Mouse (Mus musculus): ENCODE measurements at regions not wholly inside any gene's neighbourhood (a gene's known extent, or its start where the extent isn't known, plus 50 kb on each side); places are given as distances from the start of the nearest gene placed in this dataset.

DNA sequence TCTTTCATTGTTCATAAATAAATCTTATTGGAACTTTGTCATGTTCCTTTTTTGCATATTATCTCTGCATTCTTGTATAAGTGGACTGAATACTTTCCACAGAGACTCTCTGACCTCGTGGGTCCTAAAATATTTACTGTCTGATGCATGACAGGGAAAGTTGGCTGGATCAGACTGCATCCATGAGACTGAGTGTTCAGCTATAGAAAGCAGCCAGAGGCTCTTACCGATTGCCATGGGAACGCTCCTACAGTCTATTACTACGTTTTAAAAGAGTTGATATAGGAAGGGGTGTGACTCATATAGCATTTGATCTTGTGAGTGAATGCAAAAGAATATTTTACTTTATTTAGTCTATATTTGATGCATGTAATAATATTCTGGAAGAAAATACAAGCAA, 77.6 kb upstream of the Lgalsl start:
- ATAC-seq (ENCODE audit: borderline replicate concordance, extremely low read depth, low FRiP score, low TSS enrichment): no peak
- 0 out of 2 replicates have a peak, but pooled peaks cover 2% of the 10 kb centered on the region for H3K4me1 ChIP-seq
- H3K4me2 ChIP-seq: no peak overlapping the region
- no peaks in the 10 kb centered on the region for H3K9me3 ChIP-seq
- H3K36me3 ChIP-seq: no peaks in the 10 kb centered on the region
- no peak overlapping the region for H3K4me3 ChIP-seq
- no peaks in the 10 kb centered on the region for H3K27me3 ChIP-seq
- H3K9ac ChIP-seq: no peak overlapping the region
- H3K27ac ChIP-seq: no peak overlapping the region
- 54% methylated on average over 4 of the region's 4 CpGs for WGBS

DNA sequence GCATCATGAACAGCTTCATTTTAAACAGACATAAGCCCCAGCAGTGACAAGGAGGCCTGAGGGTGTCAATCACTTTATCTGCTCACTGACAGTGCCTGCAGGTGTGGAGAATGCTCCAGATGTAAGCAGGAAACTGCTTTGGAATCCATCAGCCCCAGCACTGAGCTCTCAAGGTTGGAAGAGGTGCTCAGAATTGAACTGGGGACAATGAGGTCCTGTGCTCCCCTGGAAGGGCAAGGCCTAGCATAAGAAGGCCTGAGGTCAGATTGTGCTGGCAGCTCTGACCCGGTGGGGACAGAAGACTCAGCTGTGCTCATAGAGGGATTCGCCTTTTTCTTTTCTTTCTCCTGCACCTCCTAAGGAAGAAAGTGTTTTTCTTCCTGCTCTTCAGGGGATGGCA, 82.2 kb upstream of the Lgalsl start:
- no peak for ATAC-seq (ENCODE audit: borderline replicate concordance, extremely low read depth, low FRiP score, low TSS enrichment)
- H3K4me1 ChIP-seq: peaks cover 39% of the 10 kb centered on the region
- no peaks in the 10 kb centered on the region for H3K27me3 ChIP-seq
- no peak overlapping the region for H3K9ac ChIP-seq
- no peak overlapping the region for H3K4me2 ChIP-seq
- WGBS: 77% methylated on average over 2 of the region's 2 CpGs
- no peaks in the 10 kb centered on the region for H3K36me3 ChIP-seq
- H3K27ac ChIP-seq: no peak overlapping the region
- no peak overlapping the region for H3K4me3 ChIP-seq
- no peaks in the 10 kb centered on the region for H3K9me3 ChIP-seq

DNA sequence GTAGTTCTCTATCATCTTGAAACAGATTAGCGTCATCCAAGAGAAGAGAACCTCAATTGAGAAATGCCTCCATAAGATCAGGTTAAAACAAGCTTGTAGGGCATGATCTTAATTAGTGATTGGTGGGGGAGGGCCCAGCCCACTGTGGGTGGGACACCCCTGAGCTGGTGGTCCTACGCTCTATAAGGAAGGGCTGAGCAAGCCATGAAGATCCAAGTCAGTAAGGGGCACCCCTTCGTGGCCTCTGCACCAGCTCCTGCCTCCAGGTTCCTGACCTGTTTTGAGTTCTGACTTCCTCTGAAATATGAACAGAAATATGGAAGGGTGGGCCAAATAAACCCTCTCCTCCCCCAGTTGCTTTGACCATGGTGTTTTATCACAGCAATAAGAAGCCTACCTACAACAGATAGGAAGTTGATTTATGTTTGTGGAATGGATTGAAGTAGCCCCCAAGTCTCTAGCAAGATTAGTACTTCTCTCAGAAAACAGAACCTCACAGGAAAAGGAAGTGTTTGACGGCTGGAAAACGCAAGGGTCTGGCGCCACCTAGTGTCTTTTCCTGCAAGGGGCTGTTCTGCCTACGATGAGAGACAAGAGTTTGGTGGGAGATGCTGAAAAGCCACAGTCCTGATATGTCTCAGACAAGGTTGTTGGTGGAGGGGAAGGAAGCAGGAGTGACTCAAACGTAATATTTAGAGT, 82.9 kb upstream of the Lgalsl start:
- Histone ChIP-seq H3K27ac (peak overlapping the region; percentile 91; the same call in 1 of the 2 replicates), H3K4me2 (no peak overlapping the region), H3K4me1 (peaks cover 42% of the 10 kb centered on the region), H3K27me3 (no peaks in the 10 kb centered on the region), H3K4me3 (no peak overlapping the region), H3K9me3 (no peaks in the 10 kb centered on the region), H3K36me3 (no peaks in the 10 kb centered on the region), H3K9ac (no peak overlapping the region)
- WGBS: 21% methylated on average over 8 of the region's 8 CpGs
- peak; percentile 15; the same call in 1 of the 2 replicates for ATAC-seq (ENCODE audit: borderline replicate concordance, extremely low read depth, low FRiP score, low TSS enrichment)

DNA sequence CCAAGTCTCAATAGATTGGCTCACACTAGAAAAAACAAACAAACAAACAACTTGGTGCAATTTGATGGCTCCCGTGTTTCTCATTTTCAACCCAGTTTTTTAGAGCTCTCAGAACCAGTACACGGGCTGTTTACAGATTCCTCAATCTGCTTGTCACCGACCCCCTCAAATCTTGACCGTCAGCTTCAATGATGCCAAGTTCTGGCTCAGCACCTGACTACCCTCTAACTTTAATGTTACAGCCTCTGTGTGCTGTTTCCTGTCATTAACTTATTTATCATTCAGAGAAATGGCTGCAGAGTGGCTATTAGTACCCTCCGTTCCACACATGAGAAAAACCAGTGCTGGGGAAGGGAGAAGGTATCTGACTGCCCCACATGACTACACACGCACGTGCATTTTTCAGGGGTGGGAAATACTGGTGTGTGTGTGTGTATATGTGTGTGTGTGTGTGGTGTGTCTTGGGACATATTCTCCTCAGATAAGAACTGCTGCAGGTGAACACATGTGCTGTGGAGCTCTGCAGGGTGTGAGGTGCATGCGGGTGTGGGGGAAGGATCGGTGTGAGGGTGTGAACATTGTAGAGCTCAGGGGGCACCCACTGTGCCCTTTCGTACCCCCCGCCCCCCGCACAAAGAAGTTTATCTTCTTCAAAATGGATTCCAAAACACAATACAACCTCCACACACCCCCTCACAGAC, 83.6 kb upstream of the Lgalsl start:
- Histone ChIP-seq H3K9me3 (no peaks in the 10 kb centered on the region), H3K9ac (no peak overlapping the region), H3K4me1 (peaks cover 42% of the 10 kb centered on the region), H3K36me3 (no peaks in the 10 kb centered on the region), H3K4me2 (peak overlapping the region; percentile 30; the same call in 1 of the 2 replicates), H3K4me3 (no peak overlapping the region), H3K27me3 (no peaks in the 10 kb centered on the region), H3K27ac (peak overlapping the region; percentile 91)
- ATAC-seq (ENCODE audit: borderline replicate concordance, extremely low read depth, low FRiP score, low TSS enrichment): peak; percentile 24; the same call in 1 of the 2 replicates
- WGBS: 43% methylated on average over 12 of the region's 12 CpGs

DNA sequence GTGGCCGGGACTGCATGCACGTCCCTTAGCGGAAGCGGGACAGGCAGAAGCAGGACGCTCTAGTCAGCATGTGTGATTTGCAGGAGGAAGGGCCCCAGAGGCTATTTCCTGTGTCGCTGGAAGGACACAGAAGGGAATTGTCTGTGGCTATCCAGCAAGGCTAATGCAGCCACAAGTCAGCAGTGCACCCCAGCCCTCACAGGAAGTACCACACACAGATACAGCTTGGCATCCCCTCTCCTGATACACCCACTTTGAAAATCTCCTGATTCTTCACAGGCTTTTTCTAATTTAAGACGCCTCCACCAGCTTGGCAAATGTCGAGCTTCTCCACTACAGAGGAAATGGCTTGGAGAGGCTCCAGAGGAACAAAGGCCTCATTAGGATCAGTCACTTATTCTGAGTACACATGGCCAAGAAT, 84.3 kb upstream of the Lgalsl start:
- ATAC-seq (ENCODE audit: borderline replicate concordance, extremely low read depth, low FRiP score, low TSS enrichment): peak; percentile 83
- H3K27me3 ChIP-seq: no peaks in the 10 kb centered on the region

DNA sequence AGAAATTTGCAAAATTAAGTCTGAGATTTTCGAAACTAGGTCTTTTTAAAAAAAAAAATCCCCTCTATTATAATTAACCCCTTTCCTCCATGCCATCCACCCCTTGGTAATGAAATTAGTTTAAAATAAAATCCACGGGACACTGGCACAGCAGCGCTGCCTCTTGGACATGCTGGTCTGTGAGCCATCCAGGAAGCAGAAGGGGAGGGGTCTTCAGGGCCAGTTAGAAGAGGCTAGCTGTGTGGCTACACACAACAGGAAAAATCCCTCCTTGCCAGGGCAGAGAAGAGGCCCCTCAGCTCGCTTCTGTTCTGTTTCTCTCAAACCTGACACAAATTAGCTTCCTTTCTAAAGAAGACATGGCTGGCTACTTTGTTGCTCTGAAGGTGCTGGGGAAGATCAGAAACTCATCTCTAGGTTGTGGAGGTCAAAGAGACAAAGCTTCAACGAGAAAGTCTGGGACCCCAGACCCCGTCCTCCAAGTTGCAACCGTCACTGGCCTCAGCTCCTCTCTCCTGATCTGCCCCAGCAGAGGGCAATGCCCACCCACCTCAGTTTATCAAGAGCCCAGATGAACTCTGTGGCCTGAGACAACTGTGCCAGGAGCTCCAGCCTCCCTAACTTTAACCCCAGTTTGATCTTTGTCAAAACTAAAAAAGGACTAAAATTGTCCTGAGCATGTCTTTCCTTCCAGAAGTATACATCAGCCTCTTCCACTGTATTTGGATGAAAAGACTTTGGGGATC, 85.0 kb upstream of the Lgalsl start:
- Histone ChIP-seq H3K4me1 (peaks cover 42% of the 10 kb centered on the region), H3K27me3 (no peaks in the 10 kb centered on the region), H3K9me3 (no peaks in the 10 kb centered on the region), H3K9ac (no peak overlapping the region), H3K36me3 (no peaks in the 10 kb centered on the region), H3K4me3 (no peak overlapping the region), H3K27ac (peak overlapping the region; percentile 91), H3K4me2 (no peak overlapping the region)
- WGBS: 39% methylated on average over 7 of the region's 7 CpGs
- ATAC-seq (ENCODE audit: borderline replicate concordance, extremely low read depth, low FRiP score, low TSS enrichment): no peak

More for the DNA sequence above, 84.3 kb upstream of the Lgalsl start:
- Histone ChIP-seq H3K36me3 (no peaks in the 10 kb centered on the region), H3K27ac (peak overlapping the region; percentile 91), H3K9me3 (no peaks in the 10 kb centered on the region), H3K4me2 (peak overlapping the region; percentile 30; the same call in 1 of the 2 replicates), H3K4me1 (peaks cover 42% of the 10 kb centered on the region), H3K4me3 (no peak overlapping the region), H3K9ac (no peak overlapping the region)
- WGBS: 11% methylated on average over 8 of the region's 8 CpGs

DNA sequence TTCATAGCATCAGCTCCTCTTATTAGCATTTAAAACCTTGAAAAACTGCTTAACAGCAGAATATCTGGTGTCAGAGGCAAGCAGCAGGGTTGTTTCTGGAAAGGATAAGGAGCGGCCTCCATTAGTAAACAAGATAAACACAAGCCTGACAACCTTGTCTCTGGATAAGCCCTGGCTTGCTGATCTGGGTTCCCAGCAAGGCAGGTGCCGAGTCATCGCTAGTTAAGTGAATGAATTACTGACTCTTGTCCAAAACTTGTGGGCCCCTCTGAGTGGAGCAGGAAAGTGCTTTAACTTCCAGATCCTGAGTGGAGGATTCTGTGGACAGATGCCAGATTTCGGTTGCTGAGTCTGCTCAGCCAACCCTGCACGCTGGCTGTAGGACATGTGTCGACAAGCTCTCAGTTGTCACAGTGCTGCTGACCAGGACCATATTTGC, 85.6 kb upstream of the Lgalsl start:
- Histone ChIP-seq H3K27ac (peak overlapping the region; percentile 91), H3K4me2 (no peak overlapping the region), H3K36me3 (no peaks in the 10 kb centered on the region), H3K4me1 (peaks cover 42% of the 10 kb centered on the region), H3K4me3 (no peak overlapping the region), H3K9me3 (no peaks in the 10 kb centered on the region), H3K27me3 (no peaks in the 10 kb centered on the region), H3K9ac (no peak overlapping the region)
- ATAC-seq (ENCODE audit: borderline replicate concordance, extremely low read depth, low FRiP score, low TSS enrichment): peak; percentile 29; the same call in 1 of the 2 replicates
- 13% methylated on average over 6 of the region's 6 CpGs for WGBS

DNA sequence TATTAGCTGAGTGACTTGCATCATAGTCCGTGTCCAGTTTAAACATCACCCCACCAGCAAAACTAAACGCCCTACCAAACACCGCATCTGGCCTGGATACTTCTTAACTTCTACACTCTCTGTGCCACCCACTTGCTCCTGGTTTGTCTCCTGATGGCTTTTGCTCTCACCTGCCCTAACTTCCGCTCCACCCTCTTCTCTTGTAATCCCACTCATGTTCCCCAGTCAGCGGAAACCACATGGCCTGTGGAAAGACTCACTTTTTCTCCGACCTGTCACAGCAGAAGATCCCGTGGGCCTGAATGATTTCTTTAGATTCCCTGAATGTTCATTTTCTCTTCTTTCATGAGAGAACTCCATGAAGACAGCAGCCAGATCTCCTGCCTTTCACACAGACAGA, 86.1 kb upstream of the Lgalsl start:
- Histone ChIP-seq H3K4me3 (no peak overlapping the region), H3K27me3 (no peaks in the 10 kb centered on the region), H3K9ac (no peak overlapping the region), H3K27ac (peak overlapping the region; percentile 91), H3K36me3 (no peaks in the 10 kb centered on the region), H3K4me1 (peaks cover 42% of the 10 kb centered on the region), H3K4me2 (no peak overlapping the region), H3K9me3 (no peaks in the 10 kb centered on the region)
- no peak for ATAC-seq (ENCODE audit: borderline replicate concordance, extremely low read depth, low FRiP score, low TSS enrichment)
- WGBS: 80% methylated on average over 7 of the region's 7 CpGs

DNA sequence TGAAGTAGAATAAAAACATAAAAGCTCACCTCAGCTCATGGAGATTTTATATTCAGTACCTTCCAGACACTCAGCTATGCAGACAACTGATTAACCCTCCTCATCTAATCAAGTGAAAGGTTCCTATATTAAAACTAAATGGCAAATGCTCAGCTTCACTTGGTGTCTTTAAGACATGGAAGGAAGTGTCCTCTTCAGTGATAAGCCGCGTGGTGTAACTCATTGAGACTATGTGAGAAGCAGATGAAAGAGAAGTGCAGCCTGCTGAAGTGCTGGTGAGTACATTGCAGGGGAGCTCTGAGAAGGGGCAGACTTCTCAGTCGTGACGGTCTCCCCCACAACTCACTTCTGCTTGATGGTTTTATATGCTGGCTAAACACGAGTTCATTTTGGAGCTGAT, 86.6 kb upstream of the Lgalsl start:
- no peaks in the 10 kb centered on the region for H3K9me3 ChIP-seq
- H3K4me3 ChIP-seq: no peak overlapping the region
- H3K27me3 ChIP-seq: no peaks in the 10 kb centered on the region
- no peak overlapping the region for H3K27ac ChIP-seq
- 35% methylated on average over 5 of the region's 5 CpGs for WGBS
- peaks cover 42% of the 10 kb centered on the region for H3K4me1 ChIP-seq
- no peak for ATAC-seq (ENCODE audit: borderline replicate concordance, extremely low read depth, low FRiP score, low TSS enrichment)
- H3K36me3 ChIP-seq: no peaks in the 10 kb centered on the region
- H3K4me2 ChIP-seq: no peak overlapping the region
- no peak overlapping the region for H3K9ac ChIP-seq

DNA sequence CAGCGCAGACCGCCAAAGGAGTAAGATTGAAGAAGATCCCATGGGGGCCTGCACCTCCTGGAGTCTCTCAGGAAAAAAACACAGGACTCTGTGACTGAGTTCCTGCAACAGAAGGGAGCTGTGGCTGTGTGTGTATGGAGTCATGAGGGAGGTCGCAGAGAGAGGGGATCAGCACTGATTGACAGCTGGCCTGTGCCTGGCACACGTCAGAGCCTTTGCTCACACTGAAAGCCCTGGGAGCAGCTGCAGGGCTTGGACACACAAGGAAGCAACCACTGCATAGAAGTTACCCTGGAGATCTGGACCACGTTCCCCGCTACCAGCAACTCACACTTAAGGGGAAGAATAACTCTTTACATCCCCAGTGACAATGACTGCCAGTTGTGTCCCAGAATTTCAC, 92.3 kb upstream of the Lgalsl start:
- Histone ChIP-seq H3K9me3 (no peaks in the 10 kb centered on the region), H3K4me2 (no peak overlapping the region), H3K36me3 (no peaks in the 10 kb centered on the region), H3K4me3 (no peak overlapping the region), H3K9ac (no peak overlapping the region), H3K4me1 (peaks cover 3% of the 10 kb centered on the region; the same call in 1 of the 2 replicates), H3K27ac (no peak overlapping the region), H3K27me3 (no peaks in the 10 kb centered on the region)
- ATAC-seq (ENCODE audit: borderline replicate concordance, extremely low read depth, low FRiP score, low TSS enrichment): no peak
- WGBS: 57% methylated on average over 6 of the region's 6 CpGs

DNA sequence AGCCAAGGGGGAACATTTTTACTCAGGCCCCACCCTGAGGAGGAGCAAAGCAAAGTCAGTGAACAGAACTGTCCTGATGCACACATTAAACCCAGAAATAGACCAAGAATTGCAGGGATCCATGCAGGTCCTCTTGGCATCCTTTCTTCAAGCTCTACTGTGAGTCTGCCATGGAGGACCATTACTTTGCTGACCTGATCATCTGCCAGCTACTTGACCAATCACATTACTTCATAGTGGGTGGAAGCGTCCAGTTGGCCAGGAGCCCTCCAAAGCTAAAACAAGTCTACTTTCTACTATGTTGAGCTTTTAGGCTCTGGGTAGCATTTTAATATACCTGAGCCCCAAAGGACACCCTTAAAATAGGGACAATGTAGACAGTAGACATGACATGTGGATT, 98.6 kb upstream of the Lgalsl start:
- no peak overlapping the region for H3K4me3 ChIP-seq
- ATAC-seq (ENCODE audit: borderline replicate concordance, extremely low read depth, low FRiP score, low TSS enrichment): no peak
- H3K4me1 ChIP-seq: no peaks in the 10 kb centered on the region
- H3K36me3 ChIP-seq: no peaks in the 10 kb centered on the region
- H3K9me3 ChIP-seq: no peaks in the 10 kb centered on the region
- H3K9ac ChIP-seq: no peak overlapping the region
- no peak overlapping the region for H3K27ac ChIP-seq
- 65% methylated on average over 1 of the region's 1 CpGs for WGBS
- H3K27me3 ChIP-seq: no peaks in the 10 kb centered on the region
- H3K4me2 ChIP-seq: no peak overlapping the region

DNA sequence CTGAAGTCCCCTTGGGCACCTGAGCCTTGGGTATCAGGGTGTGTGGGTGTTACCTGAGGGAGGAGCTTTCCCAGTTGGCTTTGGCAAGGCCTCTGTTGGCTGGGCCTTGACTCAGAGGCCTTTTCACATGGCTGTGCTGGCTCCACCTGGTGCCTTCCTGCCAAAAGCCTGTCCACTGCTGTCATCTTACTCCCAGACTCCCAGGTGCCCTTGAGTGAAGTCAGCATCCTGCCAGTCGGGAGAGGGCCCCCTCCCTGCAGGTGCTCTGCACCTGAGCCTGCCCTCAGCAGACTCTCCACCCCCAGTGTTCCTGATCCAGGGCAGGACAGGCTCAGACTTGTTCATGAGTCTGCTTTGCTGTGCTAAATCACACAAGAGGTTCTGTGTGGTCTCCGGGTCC, 99.2 kb upstream of the Lgalsl start:
- Histone ChIP-seq H3K4me3 (no peak overlapping the region), H3K4me2 (no peak overlapping the region), H3K27ac (no peak overlapping the region), H3K4me1 (no peaks in the 10 kb centered on the region), H3K9ac (no peak overlapping the region), H3K9me3 (no peaks in the 10 kb centered on the region), H3K27me3 (no peaks in the 10 kb centered on the region), H3K36me3 (no peaks in the 10 kb centered on the region)
- 53% methylated on average over 2 of the region's 2 CpGs for WGBS
- ATAC-seq (ENCODE audit: borderline replicate concordance, extremely low read depth, low FRiP score, low TSS enrichment): no peak

All from lung, embryonic 15.5 days (tissue).